ENCODE assay signal across 8 mouse cellular contexts in the genomic region with DNA sequence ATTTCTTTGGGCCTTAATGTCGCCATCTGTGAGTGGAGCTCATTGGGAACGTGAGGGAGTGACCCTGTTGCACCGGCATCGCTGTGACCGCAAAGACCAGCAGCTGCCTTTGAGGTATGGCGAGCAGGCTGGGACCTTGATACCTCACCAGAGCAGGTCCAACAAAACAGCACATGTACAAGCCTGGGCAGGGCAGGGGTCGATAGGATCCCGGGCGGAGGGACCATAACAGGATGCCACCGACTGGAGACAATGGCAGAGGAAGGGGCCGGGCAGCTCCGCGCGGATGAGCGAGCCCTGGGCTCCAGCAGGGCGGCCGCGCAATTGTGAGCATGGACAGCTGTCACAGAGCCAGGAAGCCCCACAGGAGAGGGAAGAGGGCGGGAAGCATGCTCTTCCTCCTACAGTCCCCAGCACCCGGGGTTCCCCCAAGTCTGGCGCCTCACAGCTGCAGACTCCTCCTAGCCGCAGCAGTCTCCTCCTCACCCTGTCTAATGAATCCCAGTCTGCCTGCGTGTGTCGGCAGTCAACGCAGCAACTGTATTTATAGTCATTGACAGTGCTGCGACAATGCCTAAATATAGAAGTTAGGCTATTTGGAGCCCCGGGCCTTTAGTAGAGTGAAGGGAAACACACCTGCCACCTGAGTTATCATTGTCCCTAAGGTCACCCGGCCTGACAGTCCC. TPM values are rescaled to one million over a fixed set of nuclear protein-coding genes. Genes with fewer than 3 reads are reported as not detected.
DNase-seq lines count a peak whose midpoint lies in the region; ATAC-seq and TF ChIP-seq lines count a peak whose summit lies in the region.

No protein-coding gene starts in this region.

- H3K9ac ChIP-seq in limb, embryonic 14.5 days (ENCODE audit: low read depth, low read length, severe bottlenecking), result peak overlapping the region; percentile 47
- peak overlapping the region; percentile 57 for H3K9ac ChIP-seq in midbrain, embryonic 12.5 days (replicated peaks)

- 5% methylated on average over 26 of the region's 28 CpGs for WGBS in limb, embryonic 14.5 days
- WGBS in midbrain, embryonic 12.5 days, result 2% methylated on average over 27 of the region's 28 CpGs

- peaks cover 8% of the 10 kb centered on the region; the same call in 1 of the 2 replicates for H3K27me3 ChIP-seq in limb, embryonic 14.5 days (ENCODE audit: control insufficient read depth, insufficient read depth, low read length)
- H3K27me3 ChIP-seq in midbrain, embryonic 12.5 days, result peaks cover 57% of the 10 kb centered on the region

- peaks cover 8% of the 10 kb centered on the region; the same call in 1 of the 2 replicates for H3K4me1 ChIP-seq in limb, embryonic 14.5 days (ENCODE audit: control insufficient read depth, insufficient read depth, low read length)
- peaks cover 26% of the 10 kb centered on the region for H3K4me1 ChIP-seq in midbrain, embryonic 12.5 days

- peak; percentile 66 to 74 for DNase-seq in adrenal gland, adult (ENCODE audit: inconsistent age in 2 of 2, low spot score in 1 of 2)
- DNase-seq in adrenal gland, postnatal 4 days (ENCODE audit: low spot score in 2 of 2), result no peak
- DNase-seq in gastrocnemius, postnatal 25 days, result peak; percentile 73
- peak; percentile 89 for DNase-seq in induced T-regulatory cell, adult 2 months (ENCODE audit: low read depth)
- DNase-seq in limb, embryonic 14.5 days (ENCODE audit: low spot score), result peak; percentile 51
- peak; percentile 79 to 81 for DNase-seq in spleen, postnatal 36 days (ENCODE audit: low spot score in 2 of 2)

- H3K9me3 ChIP-seq in limb, embryonic 14.5 days (ENCODE audit: control insufficient read depth, low read length), result no peaks in the 10 kb centered on the region
- no peaks in the 10 kb centered on the region for H3K9me3 ChIP-seq in midbrain, embryonic 12.5 days

- peak overlapping the region; percentile 48; the same call in 1 of the 2 replicates for H3K27ac ChIP-seq in limb, embryonic 14.5 days (replicated peaks; ENCODE audit: low read depth, low read length)
- peak overlapping the region; percentile 44 for H3K27ac ChIP-seq in midbrain, embryonic 12.5 days (replicated peaks)

- peak; percentile 62 for ATAC-seq in common myeloid progenitor, adult 5-6 weeks (replicated peaks; ENCODE audit: low read depth, poor library complexity, severe bottlenecking)
- ATAC-seq in limb, embryonic 14.5 days (ENCODE audit: low FRiP score, low read depth), result peak; percentile 85
- peak; percentile 63 for ATAC-seq in midbrain, embryonic 12.5 days (ENCODE audit: low FRiP score, low read depth)

- no peak for TF ChIP-seq POLR2A in limb, embryonic 14.5 days (IDR thresholded peaks at IDR 0.05; ENCODE audit: borderline replicate concordance, extremely low read depth, insufficient read depth, insufficient read length)

- H3K4me2 ChIP-seq in limb, embryonic 14.5 days (replicated peaks; ENCODE audit: low read depth, low read length, severe bottlenecking), result peak overlapping the region; percentile 57
- peak overlapping the region; percentile 59 for H3K4me2 ChIP-seq in midbrain, embryonic 12.5 days (replicated peaks)

- H3K4me3 ChIP-seq in limb, embryonic 14.5 days (replicated peaks; ENCODE audit: low read length), result peak overlapping the region; percentile 31
- peak overlapping the region; percentile 35 for H3K4me3 ChIP-seq in midbrain, embryonic 12.5 days

- H3K36me3 ChIP-seq in limb, embryonic 14.5 days (ENCODE audit: control insufficient read depth, insufficient read depth, low read length), result no peaks in the 10 kb centered on the region
- H3K36me3 ChIP-seq in midbrain, embryonic 12.5 days, result no peaks in the 10 kb centered on the region

RNA-seq across cellular contexts. Expression of a gene that starts 6.7 kb away (rescaled TPM):
- 10 to 100 TPM; 48.6 to 49.8 TPM for total RNA-seq in adrenal gland, postnatal 4 days (2021)
- 15.0 and 15.2 TPM in 2 replicates for total RNA-seq in common myeloid progenitor, adult 5-6 weeks (2017)
- total RNA-seq in gastrocnemius, postnatal 25 days (2021), result 10 to 100 TPM; 21.7 to 26.2 TPM
- 70.1 and 76.9 TPM in 2 replicates for polyA plus RNA-seq in limb, embryonic 14.5 days (2012; rRNA removed)
- polyA plus RNA-seq in limb, embryonic 14.5 days (2014; fragmentation: Nextera tagmentation; extraction: Ambion mirVana), result 45.2 and 50.4 TPM in 2 replicates
- polyA plus RNA-seq in midbrain, embryonic 12.5 days (2016; fragmentation: Nextera tagmentation; extraction: Ambion mirVana), result 13.9 and 16.7 TPM in 2 replicates

RNA-seq across cellular contexts. Expression of a gene that starts 32.8 kb away (rescaled TPM):
- 10 to 100 TPM; 41.5 to 42.2 TPM for total RNA-seq in adrenal gland, postnatal 4 days (2021)
- 109 and 124 TPM in 2 replicates for total RNA-seq in common myeloid progenitor, adult 5-6 weeks (2017)
- 10 to 100 TPM; 11.2 to 13.2 TPM for total RNA-seq in gastrocnemius, postnatal 25 days (2021)
- 81.1 and 81.3 TPM in 2 replicates for polyA plus RNA-seq in limb, embryonic 14.5 days (2012; rRNA removed)
- polyA plus RNA-seq in limb, embryonic 14.5 days (2014; fragmentation: Nextera tagmentation; extraction: Ambion mirVana), result 110 and 111 TPM in 2 replicates
- 184 and 186 TPM in 2 replicates for polyA plus RNA-seq in midbrain, embryonic 12.5 days (2016; fragmentation: Nextera tagmentation; extraction: Ambion mirVana)

RNA-seq across cellular contexts. Expression of a gene that starts 48.8 kb away (rescaled TPM):
- total RNA-seq in adrenal gland, postnatal 4 days (2021), result 100 to 1,000 TPM; 115 to 120 TPM
- 34.4 and 63.9 TPM in 2 replicates for total RNA-seq in common myeloid progenitor, adult 5-6 weeks (2017)
- 10 to 100 TPM; 34.4 to 47.5 TPM for total RNA-seq in gastrocnemius, postnatal 25 days (2021)
- 46.9 and 47.4 TPM in 2 replicates for polyA plus RNA-seq in limb, embryonic 14.5 days (2012; rRNA removed)
- 24.3 and 29.3 TPM in 2 replicates for polyA plus RNA-seq in limb, embryonic 14.5 days (2014; fragmentation: Nextera tagmentation; extraction: Ambion mirVana)
- 35.3 and 35.4 TPM in 2 replicates for polyA plus RNA-seq in midbrain, embryonic 12.5 days (2016; fragmentation: Nextera tagmentation; extraction: Ambion mirVana)

Comparison
In these comparisons a context has a peak if more than half of its experiments do, and no peak if none do; other contexts are left out.
1. DNase-seq: peak in adrenal gland, adult (2 of 2), gastrocnemius, postnatal 25 days (single experiment), induced T-regulatory cell, adult 2 months (single experiment), limb, embryonic 14.5 days (single experiment) and spleen, postnatal 36 days (2 of 2); none in adrenal gland, postnatal 4 days (0 of 2).
2. Peak in every context shown above with its lines, with median percentiles within 50 percentile points of each other: ATAC-seq.